Mouse (Mus musculus) MEL (cell line): ENCODE data around the gene Zkscan2.

Source experiments
- CHD2 ChIP-seq: IDR thresholded peaks from 2 replicates; pipeline ENCODE4 v1.6.1; 2011; ENCODE audit warnings: low read length, improper control_type of control experiment
- TCF12 ChIP-seq: IDR thresholded peaks from 2 replicates; pipeline ENCODE4 v1.6.1; 2014; ENCODE audit warnings: low read depth, mild to moderate bottlenecking, inconsistent platforms, low read length, improper control_type of control experiment, moderate library complexity

DNA sequence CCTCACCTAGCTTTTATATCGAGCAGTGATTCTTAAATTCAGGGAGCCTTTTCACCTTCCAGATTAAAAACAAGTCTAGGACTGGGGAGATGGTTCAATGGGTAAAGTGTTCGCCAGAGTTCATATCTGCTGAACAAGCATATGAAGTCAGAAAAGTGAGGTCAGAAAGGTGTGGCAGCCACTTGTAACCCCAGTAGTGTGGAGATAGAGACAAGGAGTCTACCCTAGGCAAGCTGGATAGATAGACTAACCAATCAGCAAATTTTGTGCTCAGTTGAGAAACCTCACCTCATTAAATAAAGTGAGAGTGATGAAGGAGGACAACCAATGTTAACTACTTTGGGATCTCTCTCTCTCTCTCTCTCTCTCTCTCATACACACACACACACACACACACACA is 49.7 kb downstream of the Zkscan2 start:
- no peak for TF ChIP-seq TCF12
- TF ChIP-seq CHD2, result no peak
